Mouse (Mus musculus) common myeloid progenitor, adult 5-6 weeks (primary cell): ENCODE results near the gene Slc31a2. TPM values are rescaled to one million over a fixed set of nuclear protein-coding genes. Genes with fewer than 3 reads are reported as not detected.
A peak's percentile ranks its signal among the peaks of the same experiment; 100 is the strongest.

Experiments used
- ATAC-seq: replicated peaks from 2 replicates; pipeline ENCODE4 v1.8.0; 2016; ENCODE audit warnings: low read depth, mild to moderate bottlenecking, moderate TSS enrichment, inconsistent platforms; ENCODE audit not compliant: poor library complexity, severe bottlenecking
- total RNA-seq: library from RNA; stranded (forward); fragments of 200-1000, 187-1606 nt; gene quantifications from 2 replicates; pipeline ENCODE4 v1.2.3, GENCODE M21; 2017

The Slc31a2 gene
- total RNA-seq, 1 experiment from 2014 or later = 4.9 TPM

- no peak for ATAC-seq
Observed at GRCm38 (mm10) chr4:62312821-62313220, 50.5 kb downstream of the Slc31a2 start.

GRCm38 (mm10) chr4:62313641-62314211, 51.4 kb downstream of the Slc31a2 start:
- no peak for ATAC-seq

GRCm38 (mm10) chr4:62314516-62314915, 52.2 kb downstream of the Slc31a2 start:
- no peak for ATAC-seq

- ATAC-seq = 0 out of 2 replicates have a peak, but pooled peaks have one; percentile 29
Observed at GRCm38 (mm10) chr4:62316456-62316855, 54.1 kb downstream of the Slc31a2 start.

- ATAC-seq = no peak
Observed at GRCm38 (mm10) chr4:62318294-62318693, 55.9 kb downstream of the Slc31a2 start.

- ATAC-seq = peak; percentile 99
Observed at GRCm38 (mm10) chr4:62322684-62323083, 60.3 kb downstream of the Slc31a2 start.

GRCm38 (mm10) chr4:62326111-62326510, 63.7 kb downstream of the Slc31a2 start:
- ATAC-seq = no peak

GRCm38 (mm10) chr4:62328941-62329660, 66.7 kb downstream of the Slc31a2 start:
- peak; percentile 69 for ATAC-seq

GRCm38 (mm10) chr4:62331977-62332376, 69.6 kb downstream of the Slc31a2 start:
- no peak for ATAC-seq

GRCm38 (mm10) chr4:62338536-62338935, 76.2 kb downstream of the Slc31a2 start:
- ATAC-seq = no peak

GRCm38 (mm10) chr4:62344000-62344399, 81.6 kb downstream of the Slc31a2 start:
- peak; percentile 54; the same call in 1 of the 2 replicates for ATAC-seq

- ATAC-seq = no peak
Observed at GRCm38 (mm10) chr4:62345827-62346226, 83.5 kb downstream of the Slc31a2 start.

GRCm38 (mm10) chr4:62347605-62348328, 85.4 kb downstream of the Slc31a2 start:
- ATAC-seq = no peak

Other genes starting within 250 kb of the Slc31a2 start
- gene Mup20, start 208.4 kb upstream of the Slc31a2 start, total RNA-seq = not detected in 2 replicates
- gene Mup3, start 175.2 kb upstream of the Slc31a2 start, total RNA-seq = not detected in 2 replicates
- gene Mup21, start 111.7 kb upstream of the Slc31a2 start, total RNA-seq = not detected in 2 replicates
- not detected in 2 replicates for gene Zfp37, start 31.5 kb upstream of the Slc31a2 start, total RNA-seq
- 55.6 and 60.2 TPM in 2 replicates for gene Fkbp15, start 98.0 kb downstream of the Slc31a2 start, total RNA-seq
- gene Slc31a1, start 98.2 kb downstream of the Slc31a2 start, total RNA-seq = 12.5 and 17.6 TPM in 2 replicates
- gene Cdc26, start 146.1 kb downstream of the Slc31a2 start, total RNA-seq = 126 and 145 TPM in 2 replicates
- gene Prpf4, start 146.2 kb downstream of the Slc31a2 start, total RNA-seq = 19.8 and 23.4 TPM in 2 replicates
- not detected in 2 replicates for gene Rnf183, start 172.7 kb downstream of the Slc31a2 start, total RNA-seq
- gene Wdr31, start 208.3 kb downstream of the Slc31a2 start, total RNA-seq = 0.39 and 0.82 TPM in 2 replicates
- 0.27 TPM in 1 of 2 replicates, not detected in the other for gene Bspry, start 217.5 kb downstream of the Slc31a2 start, total RNA-seq
- 4.3 TPM in 1 of 2 replicates, not detected in the other for gene Hdhd3, start 240.9 kb downstream of the Slc31a2 start, total RNA-seq